Mouse (Mus musculus) embryo, embryonic 11.5 days (tissue): ENCODE data around the gene E330009J07Rik.

Experiments
- DNase-seq: peaks from one replicate; pipeline ENCODE4 v3.0.0-alpha.2; 2012; ENCODE audit warnings: low read depth, low spot score

E330009J07Rik gene

GRCm38 (mm10) chr6:40436047-40436483 is at the start of gene E330009J07Rik:
E330009J07Rik (minus strand) TSS chr6:40436135.
- peak; percentile 52 for DNase-seq

GRCm38 (mm10) chr6:40482318-40482717 is 46.4 kb upstream of the E330009J07Rik start:
- DNase-seq: no peak

- peak; percentile 2 for DNase-seq
Observed at GRCm38 (mm10) chr6:40479705-40480104, 43.8 kb upstream of the E330009J07Rik start.

- DNase-seq: no peak
Observed at GRCm38 (mm10) chr6:40476132-40476531, 40.2 kb upstream of the E330009J07Rik start.

GRCm38 (mm10) chr6:40471720-40472010 is 35.7 kb upstream of the E330009J07Rik start:
- DNase-seq: no peak

GRCm38 (mm10) chr6:40470916-40471719 is 35.2 kb upstream of the E330009J07Rik start, which contains the start of gene Ssbp1:
Ssbp1 (plus strand) TSS chr6:40471352.
- DNase-seq: peak; percentile 91

- DNase-seq: no peak
Observed at GRCm38 (mm10) chr6:40465710-40466109, 29.8 kb upstream of the E330009J07Rik start.

- DNase-seq: no peak
Observed at GRCm38 (mm10) chr6:40454436-40455041, 18.6 kb upstream of the E330009J07Rik start.

- DNase-seq: no peak
Observed at GRCm38 (mm10) chr6:40448626-40449025, 12.7 kb upstream of the E330009J07Rik start.

- DNase-seq: no peak
Observed at GRCm38 (mm10) chr6:40443281-40443928, 7.5 kb upstream of the E330009J07Rik start.

GRCm38 (mm10) chr6:40441755-40442154 is 5.8 kb upstream of the E330009J07Rik start:
- DNase-seq: no peak

GRCm38 (mm10) chr6:40441276-40441675 is 5.3 kb upstream of the E330009J07Rik start:
- DNase-seq: no peak

GRCm38 (mm10) chr6:40439731-40440130 is 3.8 kb upstream of the E330009J07Rik start:
- DNase-seq: no peak

- DNase-seq: no peak
Observed at GRCm38 (mm10) chr6:40438936-40439335, 3.0 kb upstream of the E330009J07Rik start, which contains the start of gene Wee2. Wee2 (plus strand) TSS chr6:40439088.

- DNase-seq: peak; percentile 30
Observed at GRCm38 (mm10) chr6:40435151-40436046, 536 bp downstream of the E330009J07Rik start.

- DNase-seq: no peak
Observed at GRCm38 (mm10) chr6:40434697-40435096, 1.2 kb downstream of the E330009J07Rik start.

GRCm38 (mm10) chr6:40432346-40433275 is 3.3 kb downstream of the E330009J07Rik start:
- DNase-seq: no peak

GRCm38 (mm10) chr6:40431812-40432211 is 4.1 kb downstream of the E330009J07Rik start:
- no peak for DNase-seq

GRCm38 (mm10) chr6:40431356-40431755 is 4.6 kb downstream of the E330009J07Rik start:
- no peak for DNase-seq

GRCm38 (mm10) chr6:40430878-40431277 is 5.1 kb downstream of the E330009J07Rik start:
- no peak for DNase-seq
